Mouse (Mus musculus) 416B (cell line): ENCODE measurements around the gene Lypd6b.

Source experiments
- DNase-seq: peaks from one replicate; pipeline ENCODE4 v3.0.0; 2011; ENCODE audit warnings: low read depth

Gene Lypd6b

GRCm38 (mm10) chr2:49940372-49940771 is 152.9 kb downstream of the Lypd6b start:
- no peak for DNase-seq

GRCm38 (mm10) chr2:49942100-49942499 is 154.6 kb downstream of the Lypd6b start:
- no peak for DNase-seq

GRCm38 (mm10) chr2:49951681-49952080 is 164.2 kb downstream of the Lypd6b start:
- DNase-seq = no peak

GRCm38 (mm10) chr2:49952632-49953293 is 165.3 kb downstream of the Lypd6b start:
- DNase-seq = no peak

GRCm38 (mm10) chr2:49957449-49957848 is 170.0 kb downstream of the Lypd6b start:
- DNase-seq = no peak

- peak; percentile 12 for DNase-seq
Observed at GRCm38 (mm10) chr2:49961991-49962390, 174.5 kb downstream of the Lypd6b start.

GRCm38 (mm10) chr2:49964899-49965298 is 177.4 kb downstream of the Lypd6b start:
- DNase-seq = peak; percentile 21

- no peak for DNase-seq
Observed at GRCm38 (mm10) chr2:49967748-49968147, 180.3 kb downstream of the Lypd6b start.

- DNase-seq = peak; percentile 24
Observed at GRCm38 (mm10) chr2:49970990-49971389, 183.5 kb downstream of the Lypd6b start.

GRCm38 (mm10) chr2:49978606-49979005 is 191.1 kb downstream of the Lypd6b start:
- no peak for DNase-seq

GRCm38 (mm10) chr2:49979991-49980390 is 192.5 kb downstream of the Lypd6b start:
- DNase-seq = no peak

GRCm38 (mm10) chr2:49983021-49983420 is 195.5 kb downstream of the Lypd6b start:
- DNase-seq = no peak

- no peak for DNase-seq
Observed at GRCm38 (mm10) chr2:49984780-49985179, 197.3 kb downstream of the Lypd6b start.

- no peak for DNase-seq
Observed at GRCm38 (mm10) chr2:49995841-49996240, 208.4 kb downstream of the Lypd6b start.

- DNase-seq = no peak
Observed at GRCm38 (mm10) chr2:49997216-49997615, 209.7 kb downstream of the Lypd6b start.
